Mouse (Mus musculus) cerebellum, adult 11-12 months (tissue): Measurements from ENCODE around the gene Sohlh1.
"Not testable (repeated sequence)": the region's sequence is repeated elsewhere in the genome, so short reads cannot be mapped to it uniquely, and the experiment has no call there.

Experiments used
- DNase-seq: peaks from one replicate; pipeline ENCODE4 v3.0.0; 2022

The Sohlh1 gene

DNA sequence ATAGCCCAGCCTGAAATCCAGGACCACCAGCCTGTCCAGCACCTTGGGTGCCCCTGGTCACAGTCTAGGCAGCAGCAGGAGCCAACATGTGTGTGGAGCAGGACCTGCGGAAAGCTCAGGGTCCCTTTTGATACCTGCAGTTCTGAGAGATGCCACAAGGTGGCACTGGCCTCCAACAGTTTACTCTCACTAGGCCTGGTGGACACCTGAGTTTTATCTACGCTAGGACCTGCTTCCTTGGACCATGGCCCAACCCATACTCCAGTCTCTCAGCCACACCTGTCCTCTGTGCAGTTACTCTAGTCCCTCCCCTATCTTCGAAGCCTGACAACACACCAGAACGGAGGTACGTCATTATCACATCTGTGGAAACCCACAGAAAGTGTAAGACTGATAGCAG is 10.8 kb downstream of the Sohlh1 start:
- peak; percentile 77 for DNase-seq

DNA sequence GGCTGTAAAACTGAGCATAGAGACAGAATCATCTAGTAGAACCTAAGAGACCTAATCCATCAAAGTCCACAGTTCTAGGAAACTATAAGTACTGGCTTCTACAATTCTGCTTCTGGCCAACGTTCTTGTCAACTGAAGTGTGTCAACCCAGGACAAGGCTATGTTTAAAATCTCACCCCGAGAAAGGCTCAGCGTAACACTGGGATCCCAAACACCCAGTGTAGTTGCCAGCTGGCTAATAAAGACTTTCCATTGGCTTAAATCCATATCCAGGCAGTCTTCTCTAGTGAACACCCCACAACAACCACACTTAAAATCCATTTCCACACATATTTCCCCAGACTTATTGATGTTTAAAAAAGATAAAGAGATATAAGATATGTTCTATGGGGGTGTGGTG is 16.3 kb downstream of the Sohlh1 start:
- no peak for DNase-seq

DNA sequence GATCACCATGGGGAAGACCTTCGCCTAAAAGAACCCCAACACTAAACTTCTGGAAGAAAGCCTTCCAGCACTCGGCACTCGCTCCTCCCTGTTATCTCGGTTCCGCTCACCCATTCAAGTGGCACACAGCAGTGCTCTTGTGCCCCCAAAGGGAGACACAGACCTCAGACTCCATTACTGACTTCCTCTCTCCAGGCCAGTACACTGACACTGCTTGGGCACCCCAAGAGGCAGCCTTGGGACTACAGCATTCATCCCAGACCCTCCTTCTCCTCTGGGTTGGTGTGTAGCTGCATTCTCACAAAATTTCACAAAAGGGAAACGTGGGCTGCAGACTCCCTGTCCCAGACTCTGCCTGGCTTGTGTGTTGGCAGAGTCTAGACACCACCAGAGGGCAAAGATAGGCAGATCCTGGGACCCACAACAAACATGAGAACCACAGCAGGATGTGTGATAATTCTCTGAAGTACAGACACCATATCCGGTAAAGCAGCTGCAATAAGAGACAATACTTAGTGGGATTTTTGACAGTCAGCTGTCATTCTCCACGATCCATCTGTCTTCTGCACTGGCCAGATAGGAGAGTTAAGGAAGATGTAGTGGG is 18.6 kb downstream of the Sohlh1 start:
- DNase-seq: no peak

DNA sequence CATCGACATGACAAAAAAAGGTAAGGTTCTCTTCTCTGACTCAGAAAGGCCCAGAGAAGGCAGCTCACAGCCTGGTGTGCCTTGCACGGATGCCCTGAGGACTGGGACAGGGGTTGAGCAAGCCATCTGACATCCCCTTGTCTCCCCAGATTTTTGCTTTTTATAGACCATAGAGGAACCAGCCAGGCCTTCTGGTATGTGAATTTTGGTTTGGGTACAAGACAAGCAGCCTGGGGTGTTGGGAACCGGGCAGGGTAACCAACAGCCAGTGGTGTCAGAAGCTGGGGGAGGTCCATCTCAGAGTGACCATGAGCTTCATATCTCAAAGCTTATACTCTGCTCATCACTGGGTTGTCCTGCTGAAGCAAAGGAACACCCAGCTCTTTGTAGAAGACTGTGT is 22.3 kb downstream of the Sohlh1 start:
- DNase-seq: no peak

DNA sequence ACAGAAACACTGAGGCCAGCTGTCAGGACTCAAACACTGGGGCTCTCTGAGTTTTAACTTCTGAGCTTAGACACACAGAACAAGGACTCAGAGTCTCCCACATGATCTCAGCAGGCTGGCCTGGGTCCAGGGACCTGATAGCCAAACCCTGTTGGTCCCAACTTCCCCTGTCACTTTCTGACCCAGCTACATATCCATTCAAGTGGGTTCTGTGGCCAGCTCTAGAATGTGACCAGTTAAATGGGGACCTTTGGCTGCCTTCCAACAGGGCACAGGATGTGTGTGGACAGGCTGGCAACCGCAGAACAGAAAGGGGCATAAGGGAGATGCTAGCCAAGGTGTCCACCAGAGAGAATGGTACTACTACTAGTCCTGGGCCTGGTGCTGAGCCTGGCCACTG is 24.2 kb downstream of the Sohlh1 start, which contains the start of gene Lcn9:
TSS of gene Lcn9 (plus strand) at position 348 of the 400 bp plus-strand sequence.
- no peak for DNase-seq

DNA sequence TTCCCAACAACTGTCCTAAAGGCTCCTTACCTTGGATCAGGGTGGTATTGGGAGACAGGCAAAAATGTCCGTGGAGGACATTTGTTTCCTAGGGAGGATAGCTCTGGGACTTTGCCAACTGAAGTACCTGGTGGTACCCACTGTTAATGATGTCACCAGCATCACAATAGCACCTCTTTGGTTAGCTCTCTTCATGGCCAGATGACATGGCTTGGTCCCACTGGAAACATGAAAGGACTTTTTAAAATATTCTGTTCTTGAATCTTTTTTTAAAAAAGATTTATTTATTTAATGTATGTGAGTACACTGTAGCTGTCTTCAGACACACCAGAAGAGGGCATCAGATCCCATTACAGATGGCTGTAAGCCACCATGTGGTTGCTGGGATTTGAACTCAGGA is 31.3 kb downstream of the Sohlh1 start, which contains the start of gene Glt6d1:
TSS of gene Glt6d1 (minus strand) at position 101 of the 400 bp plus-strand sequence.
- DNase-seq: not testable (repeated sequence)

DNA sequence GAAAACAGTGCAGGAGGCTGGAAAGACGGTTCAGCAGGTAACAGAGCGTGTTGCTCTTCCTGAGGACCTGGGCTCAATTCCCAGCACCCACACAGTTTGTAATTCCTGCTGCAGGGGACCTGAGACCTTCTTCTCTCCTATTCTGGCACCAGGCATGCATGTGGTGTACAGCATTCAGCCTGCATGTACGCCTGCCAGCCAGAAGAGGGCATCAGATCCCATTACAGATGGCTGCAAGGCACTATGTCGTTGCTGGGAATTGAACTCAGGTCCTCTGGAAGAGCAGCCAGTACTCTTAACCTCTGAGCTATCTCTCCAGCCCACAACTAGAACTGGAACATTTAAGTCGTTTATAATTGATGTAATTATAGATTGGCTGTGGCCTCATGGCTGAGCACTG is 33.7 kb downstream of the Sohlh1 start:
- no peak for DNase-seq

DNA sequence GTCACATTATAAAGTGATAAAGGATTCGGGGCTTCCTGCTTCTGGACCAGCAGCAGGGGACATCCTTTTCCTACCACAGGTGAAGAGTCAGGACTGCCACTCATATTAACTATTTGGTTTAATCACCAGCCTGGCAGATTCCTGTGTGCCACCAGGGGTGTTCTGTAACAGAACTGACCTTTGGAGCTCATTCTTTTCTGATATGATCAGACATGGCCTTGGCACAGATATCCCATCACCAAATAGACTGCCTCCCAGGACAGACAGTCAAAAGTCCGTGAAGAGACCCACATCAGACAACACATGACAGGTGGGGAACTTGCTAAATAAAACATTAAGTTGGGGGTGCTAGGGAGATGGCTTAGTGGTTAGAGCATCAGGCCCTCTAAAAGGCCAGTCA is 35.3 kb downstream of the Sohlh1 start:
- DNase-seq: no peak

DNA sequence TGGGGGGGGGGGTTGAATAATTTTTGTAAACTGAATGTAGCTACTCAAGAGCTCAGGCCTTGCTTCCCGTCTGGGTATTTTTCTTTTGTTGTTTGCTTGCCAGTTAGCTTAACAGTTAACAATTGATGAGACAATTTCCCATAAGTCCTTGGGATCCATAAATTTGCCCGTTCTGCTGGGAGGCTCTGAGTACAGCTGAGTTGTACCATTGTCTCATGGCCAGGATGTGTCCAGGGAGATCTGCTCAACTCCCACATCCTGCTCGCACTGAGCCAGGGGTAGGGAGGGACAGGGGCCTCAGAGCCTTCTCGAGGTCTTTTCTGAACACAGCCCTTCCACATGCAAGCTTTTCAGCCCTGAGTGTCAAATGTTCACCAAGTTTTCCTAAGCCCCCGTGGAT is 49.0 kb downstream of the Sohlh1 start:
- no peak for DNase-seq

DNA sequence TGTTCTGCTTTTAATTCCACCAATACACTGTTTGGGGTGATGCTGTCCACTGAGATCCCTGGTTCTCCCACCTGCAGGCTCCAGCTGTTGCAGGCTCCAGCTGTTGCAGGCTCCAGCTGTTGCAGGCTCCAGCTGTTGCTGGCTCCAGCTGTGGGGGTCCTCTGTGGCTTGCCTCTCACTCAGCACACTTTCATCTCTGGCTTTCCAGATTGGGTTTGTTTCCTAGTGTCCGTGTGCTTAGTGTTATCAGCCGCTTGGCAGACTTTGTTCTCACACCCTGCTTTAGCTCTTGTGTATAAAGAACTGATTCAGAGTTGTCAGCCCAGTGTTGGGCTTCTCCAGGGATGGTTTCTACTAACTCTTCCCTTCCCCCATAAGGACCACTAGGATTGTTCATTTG is 49.4 kb downstream of the Sohlh1 start:
- DNase-seq: no peak
